Mouse (Mus musculus) small intestine, adult 2 months (tissue): ENCODE measurements around the gene Grk3. TPM values are rescaled to one million over a fixed set of nuclear protein-coding genes. Genes with fewer than 3 reads are reported as not detected.

Experiments
- H3K27ac ChIP-seq: fragments of 200-500 bp; 2 replicates; pipeline ENCODE4 v1.5.1; 2012; ENCODE audit warnings: low read depth, low read length, control low read depth, inconsistent platforms; ENCODE audit not compliant: insufficient read depth
- H3K27me3 ChIP-seq: fragments of 200-500 bp; 2 replicates; pipeline ENCODE4 v1.6.1; 2012; ENCODE audit warnings: mild to moderate bottlenecking, moderate library complexity, low read length, inconsistent platforms; ENCODE audit not compliant: control insufficient read depth, insufficient read depth
- H3K36me3 ChIP-seq: fragments of 200-500 bp; 2 replicates; pipeline ENCODE4 v1.6.1; 2012; ENCODE audit warnings: mild to moderate bottlenecking, low read length, control low read depth, inconsistent platforms; ENCODE audit not compliant: control insufficient read depth, insufficient read depth
- H3K4me1 ChIP-seq: fragments of 200-500 bp; 2 replicates; pipeline ENCODE4 v1.6.1; 2012; ENCODE audit warnings: low read length, inconsistent platforms, mixed read lengths; ENCODE audit not compliant: control insufficient read depth, insufficient read depth, insufficient read length
- H3K4me3 ChIP-seq: fragments of 200-500 bp; 2 replicates; pipeline ENCODE4 v1.5.1; 2012; ENCODE audit warnings: low read depth, mild to moderate bottlenecking, control low read depth, inconsistent platforms, low read length, moderate library complexity
- CTCF ChIP-seq: fragments of 200-500 bp; IDR thresholded peaks from 2 replicates; pipeline ENCODE4 v1.5.1; 2012; ENCODE audit warnings: low read depth, mild to moderate bottlenecking, control low read depth, inconsistent platforms, low read length, moderate library complexity, mixed read lengths; ENCODE audit not compliant: insufficient replicate concordance, insufficient read length; ENCODE audit errors: extremely low read depth
- POLR2A ChIP-seq: fragments of 200-500 bp; IDR thresholded peaks from 2 replicates; pipeline ENCODE4 v1.6.1; 2012; ENCODE audit warnings: low read depth, mild to moderate bottlenecking, control low read depth, inconsistent platforms, low read length, moderate library complexity
- WGBS: fragments of 180-500 bp; shearing (Covaris S2); methylation state at CpG from one replicate; pipeline ENCODE4 v1.1.7; 2018; 5-methylcytosine and 5-hydroxymethylcytosine counted together
- polyA plus RNA-seq: library from polyadenylated mRNA; depleted of rRNA; stranded (reverse); fragments of >200 nt; gene quantifications from 2 replicates; pipeline ENCODE4 v1.2.3, GENCODE M21; 2012

Grk3 gene
- polyA plus RNA-seq, 1 experiment, result 4.4 TPM

- Histone ChIP-seq H3K4me1 (peaks cover 2% of the 10 kb centered on the region; the same call in 1 of the 2 replicates), H3K27ac (no peak overlapping the region), H3K36me3 (no peaks in the 10 kb centered on the region), H3K4me3 (no peak overlapping the region), H3K27me3 (no peaks in the 10 kb centered on the region)
- WGBS, result 85% methylated on average over 2 of the region's 2 CpGs
- TF ChIP-seq POLR2A, result no peak
- TF ChIP-seq CTCF, result no peak
Measured at GRCm38 (mm10) chr5:113008496-113008895, 7.1 kb downstream of the Grk3 start.

DNA sequence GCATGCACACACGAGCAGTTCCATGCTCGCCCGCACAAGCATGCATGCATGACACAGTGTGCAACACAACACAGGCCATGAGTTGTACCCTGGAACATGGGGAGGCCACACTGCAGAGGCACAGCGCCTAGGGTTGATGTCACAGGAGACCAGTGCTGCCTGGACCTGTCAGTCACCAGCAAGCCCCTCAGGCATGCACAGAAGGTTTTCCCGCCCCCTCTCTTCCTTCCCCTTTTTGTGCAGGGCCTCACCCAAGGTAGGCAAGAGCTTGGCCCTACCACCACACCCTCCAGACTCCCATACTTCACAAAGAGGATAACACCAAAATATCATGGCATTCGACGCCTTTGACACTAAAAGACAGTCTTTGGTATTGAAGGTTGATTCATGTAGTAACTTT lies 8.6 kb downstream of the Grk3 start:
- H3K4me3 ChIP-seq, result no peak overlapping the region
- WGBS, result 89% methylated on average over 7 of the region's 7 CpGs
- H3K27me3 ChIP-seq, result no peaks in the 10 kb centered on the region
- H3K36me3 ChIP-seq, result no peaks in the 10 kb centered on the region
- TF ChIP-seq POLR2A (no peak), CTCF (no peak)
- H3K27ac ChIP-seq, result no peak overlapping the region
- peaks cover 2% of the 10 kb centered on the region; the same call in 1 of the 2 replicates for H3K4me1 ChIP-seq

GRCm38 (mm10) chr5:113005941-113006391 lies 9.6 kb downstream of the Grk3 start:
- 80% methylated on average over 7 of the region's 7 CpGs for WGBS
- Histone ChIP-seq H3K4me3 (no peak overlapping the region), H3K27ac (no peak overlapping the region), H3K4me1 (peaks cover 2% of the 10 kb centered on the region; the same call in 1 of the 2 replicates), H3K36me3 (no peaks in the 10 kb centered on the region), H3K27me3 (no peaks in the 10 kb centered on the region)
- TF ChIP-seq POLR2A (no peak), CTCF (no peak)

DNA sequence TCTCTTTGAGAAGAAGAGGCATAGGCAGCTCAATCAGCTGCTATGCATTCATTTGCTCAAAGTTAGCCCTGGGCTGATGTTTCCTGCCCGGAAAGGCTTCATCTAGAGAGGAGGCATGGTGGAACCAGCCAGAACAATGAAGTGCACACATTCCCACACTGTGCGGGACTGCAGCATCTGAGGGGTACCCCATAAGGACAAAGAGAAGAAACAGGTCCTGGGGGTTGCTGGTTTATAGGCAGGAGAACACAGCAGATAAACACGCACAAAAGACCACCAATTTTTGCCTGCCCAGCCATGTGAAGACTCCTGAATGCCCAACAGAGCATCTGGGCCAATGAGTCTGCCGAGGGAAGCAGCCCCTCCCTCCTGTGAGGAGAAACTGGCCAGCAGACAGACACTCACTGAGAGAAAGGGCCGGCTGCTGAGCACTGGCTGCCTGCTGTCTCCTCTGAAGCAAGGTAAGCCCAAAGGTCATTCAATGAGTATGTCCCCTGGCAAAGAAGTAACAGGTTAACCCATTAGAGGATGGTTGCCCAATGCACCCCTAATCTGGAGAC lies 12.7 kb downstream of the Grk3 start:
- no peaks in the 10 kb centered on the region for H3K27me3 ChIP-seq
- H3K36me3 ChIP-seq, result no peaks in the 10 kb centered on the region
- H3K4me3 ChIP-seq, result no peak overlapping the region
- WGBS, result 60% methylated on average over 5 of the region's 5 CpGs
- no peak overlapping the region for H3K27ac ChIP-seq
- H3K4me1 ChIP-seq, result no peaks in the 10 kb centered on the region; the same call in 1 of the 2 replicates
- TF ChIP-seq POLR2A, result no peak
- no peak for TF ChIP-seq CTCF

- Histone ChIP-seq H3K27ac (no peak overlapping the region), H3K4me1 (no peaks in the 10 kb centered on the region; the same call in none of the 2 replicates), H3K4me3 (no peak overlapping the region), H3K36me3 (no peaks in the 10 kb centered on the region), H3K27me3 (no peaks in the 10 kb centered on the region)
- TF ChIP-seq POLR2A (no peak), CTCF (no peak)
- WGBS, result 91% methylated on average over 8 of the region's 8 CpGs
Measured at GRCm38 (mm10) chr5:112999227-112999626, 16.4 kb downstream of the Grk3 start.

DNA sequence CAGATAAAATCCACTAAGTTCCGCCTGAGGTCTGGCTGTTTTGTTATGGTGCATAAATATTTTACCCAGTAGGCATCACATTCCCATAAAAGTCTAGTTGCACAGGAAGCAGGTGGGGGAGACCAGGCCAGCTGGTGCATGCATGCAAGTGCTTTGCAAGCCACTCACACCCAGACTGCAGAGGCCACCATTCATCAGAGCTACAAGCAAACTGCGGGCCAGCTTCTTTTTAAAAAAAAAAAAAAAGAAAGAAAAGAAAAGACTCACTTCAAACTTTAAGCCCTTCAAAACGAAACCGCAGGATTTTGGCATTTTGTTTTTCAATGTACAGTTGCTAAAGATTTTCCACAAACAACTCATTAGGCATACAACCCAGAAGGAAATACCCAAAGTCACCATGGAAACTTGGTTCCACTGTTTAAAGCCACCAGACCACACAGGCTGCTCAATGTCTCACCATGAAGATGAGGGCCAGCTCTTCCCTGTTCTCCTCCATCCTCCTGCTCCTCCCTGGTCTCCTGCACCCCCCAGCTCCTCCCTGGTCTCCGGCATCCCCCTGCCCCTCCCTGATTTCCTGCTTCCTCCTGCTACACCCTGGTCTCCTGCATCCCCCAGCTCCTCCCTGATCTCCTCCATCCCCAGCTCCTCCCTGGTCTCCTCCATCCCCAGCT lies 17.9 kb downstream of the Grk3 start:
- Histone ChIP-seq H3K27ac (no peak overlapping the region), H3K36me3 (no peaks in the 10 kb centered on the region), H3K27me3 (no peaks in the 10 kb centered on the region), H3K4me1 (no peaks in the 10 kb centered on the region; the same call in none of the 2 replicates), H3K4me3 (no peak overlapping the region)
- no peak for TF ChIP-seq POLR2A
- no peak for TF ChIP-seq CTCF
- WGBS, result 61% methylated on average over 5 of the region's 5 CpGs

- H3K27ac ChIP-seq, result no peak overlapping the region
- H3K36me3 ChIP-seq, result no peaks in the 10 kb centered on the region
- WGBS, result 76% methylated on average over 9 of the region's 9 CpGs
- no peak overlapping the region for H3K4me3 ChIP-seq
- no peaks in the 10 kb centered on the region for H3K27me3 ChIP-seq
- TF ChIP-seq POLR2A (no peak), CTCF (no peak)
- no peaks in the 10 kb centered on the region for H3K4me1 ChIP-seq
Measured at GRCm38 (mm10) chr5:112991245-112991644, 24.3 kb downstream of the Grk3 start.
